Comparison of ENCODE assay signal across 16 mouse cellular contexts in genomic region chr9:94912071-94912470, GRCm38 (mm10).
"Had no signal": no experiment of that assay in that cellular context is flagged by ENCODE, and none has a peak within 500 bp of the region (broad histone marks: within the 10 kb centered on the region; RNA-seq: fewer than 3 reads in every experiment).

No protein-coding gene starts in this region.

- H3K9ac ChIP-seq: limb, embryonic 13.5 days; liver, embryonic 12.5 days; liver, embryonic 15.5 days; lung, embryonic 14.5 days; midbrain, embryonic 13.5 days had no signal

- H3K36me3 ChIP-seq: limb, embryonic 10.5 days; limb, embryonic 13.5 days; liver, embryonic 12.5 days; liver, embryonic 15.5 days; midbrain, embryonic 13.5 days had no signal

- DNase-seq: kidney, adult 2 months; kidney, postnatal 25 days; layer of hippocampus, adult 9-11 months; liver; lung, embryonic 14.5 days; thymus, adult 18-20 months; thymus, postnatal 36 days had no signal

- H3K27me3 ChIP-seq: limb, embryonic 13.5 days; liver, embryonic 12.5 days; liver, embryonic 15.5 days; midbrain, embryonic 13.5 days had no signal

- H3K4me1 ChIP-seq: limb, embryonic 10.5 days; liver, embryonic 12.5 days; liver, embryonic 15.5 days; midbrain, embryonic 13.5 days had no signal

- ATAC-seq: intestine, postnatal 0 days; liver, embryonic 12.5 days; midbrain, embryonic 13.5 days had no signal

- H3K4me3 ChIP-seq: layer of hippocampus, adult 2 months; limb, embryonic 10.5 days; limb, embryonic 13.5 days; liver, embryonic 12.5 days; liver, embryonic 15.5 days; midbrain, embryonic 13.5 days had no signal

- H3K4me2 ChIP-seq: limb, embryonic 13.5 days; liver, embryonic 12.5 days; liver, embryonic 15.5 days; lung, embryonic 14.5 days; midbrain, embryonic 13.5 days had no signal

- H3K9me3 ChIP-seq: limb, embryonic 10.5 days; limb, embryonic 13.5 days; liver, embryonic 12.5 days; liver, embryonic 15.5 days; midbrain, embryonic 13.5 days had no signal

- H3K27ac ChIP-seq: kidney, postnatal 0 days; layer of hippocampus, adult 2 months; limb, embryonic 10.5 days; limb, embryonic 13.5 days; liver, embryonic 12.5 days; liver, embryonic 15.5 days; macrophage; midbrain, embryonic 13.5 days had no signal
